8 mouse cellular contexts compared by ENCODE assay signal in the genomic region with DNA sequence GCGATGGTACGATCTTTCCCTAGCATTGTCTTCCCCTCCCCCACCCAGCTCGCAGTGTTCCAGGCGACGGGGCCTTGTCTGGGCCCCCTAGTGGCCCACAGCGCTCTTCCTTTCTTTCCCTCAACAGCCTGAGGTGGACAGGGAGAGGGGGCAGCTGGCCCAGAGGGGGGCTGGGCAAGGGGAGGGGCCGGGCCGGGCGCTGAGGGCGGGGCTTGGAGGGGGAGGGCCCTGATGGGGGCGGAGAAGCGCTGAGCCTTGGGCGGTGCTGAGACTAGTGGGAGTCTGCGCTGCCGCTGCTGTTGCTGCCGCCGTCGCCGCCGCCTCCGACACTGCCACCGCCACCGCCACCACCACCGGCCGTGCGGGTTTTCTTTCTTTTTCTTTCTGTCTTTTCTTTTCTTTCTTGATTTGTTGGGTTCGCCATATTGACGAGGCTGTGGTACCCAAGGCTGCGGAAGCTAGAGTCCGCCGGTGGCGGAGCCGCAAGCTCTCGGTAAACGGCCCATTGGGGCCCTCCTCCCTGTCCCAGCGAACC. TPM values are rescaled to one million over a fixed set of nuclear protein-coding genes. Genes with fewer than 3 reads are reported as not detected.
DNase-seq lines count a peak whose midpoint lies in the region; ATAC-seq and TF ChIP-seq lines count a peak whose summit lies in the region.

A gene (plus strand): TSS at position 258 of the 535 bp plus-strand sequence.

- peak within 1 kb of the TSS; percentile 55 for H3K4me2 ChIP-seq in embryonic facial prominence, embryonic 14.5 days (ENCODE audit: low read depth, low read length)
- H3K4me2 ChIP-seq in heart, embryonic 12.5 days, result peak within 1 kb of the TSS; percentile 62
- peak within 1 kb of the TSS; percentile 50 for H3K4me2 ChIP-seq in kidney, embryonic 16.5 days (replicated peaks; ENCODE audit: low read depth, low read length)
- peak within 1 kb of the TSS; percentile 75 for H3K4me2 ChIP-seq in liver, postnatal 0 days (ENCODE audit: low read depth, low read length)
- H3K4me2 ChIP-seq in neural tube, embryonic 14.5 days (ENCODE audit: low read depth, low read length), result peak within 1 kb of the TSS; percentile 40; the same call in 1 of the 2 replicates

- peak; percentile 88 for DNase-seq in A20 (ENCODE audit: low read depth, low spot score)
- peak; percentile 85 for DNase-seq in T-cell, adult 2 months (ENCODE audit: low spot score)
- DNase-seq in embryonic facial prominence, embryonic 14.5 days (ENCODE audit: low spot score), result peak; percentile 94
- peak; percentile 93 for DNase-seq in liver, postnatal 0 days
- DNase-seq in thymus, postnatal 36 days, result peak; percentile 78 to 84

- no peaks in the 10 kb centered on the region for H3K4me1 ChIP-seq in embryonic facial prominence, embryonic 14.5 days (ENCODE audit: control insufficient read depth, insufficient read depth, low read length)
- no peaks in the 10 kb centered on the region for H3K4me1 ChIP-seq in heart, embryonic 12.5 days (replicated peaks)
- 0 out of 2 replicates have a peak, but pooled peaks cover 2% of the 10 kb centered on the region for H3K4me1 ChIP-seq in kidney, embryonic 16.5 days (ENCODE audit: insufficient read depth, low read length)
- H3K4me1 ChIP-seq in liver, postnatal 0 days (ENCODE audit: insufficient read depth), result no peaks in the 10 kb centered on the region
- no peaks in the 10 kb centered on the region for H3K4me1 ChIP-seq in neural tube, embryonic 14.5 days (ENCODE audit: control insufficient read depth, insufficient read depth, low read length)

- WGBS in embryonic facial prominence, embryonic 14.5 days, result 12% methylated on average over 14 of the region's 36 CpGs
- 15% methylated on average over 36 of the region's 36 CpGs for WGBS in heart, embryonic 12.5 days
- WGBS in kidney, embryonic 16.5 days, result 21% methylated on average over 31 of the region's 36 CpGs
- WGBS in liver, postnatal 0 days (ENCODE audit: insufficient replicate concordance), result 15% methylated on average over 26 of the region's 36 CpGs
- 17% methylated on average over 17 of the region's 36 CpGs for WGBS in neural tube, embryonic 14.5 days

- TF ChIP-seq CTCF in liver, postnatal 0 days (IDR thresholded peaks at IDR 0.05; ENCODE audit: low read depth), result peak; percentile 80

- ATAC-seq in embryonic facial prominence, embryonic 14.5 days (ENCODE audit: low read depth), result peak; percentile 92
- ATAC-seq in heart, embryonic 12.5 days (ENCODE audit: insufficient number of reproducible peaks, low FRiP score), result peak; percentile 93
- ATAC-seq in kidney, embryonic 16.5 days (ENCODE audit: low FRiP score, low TSS enrichment), result peak; percentile 94
- peak; percentile 85 for ATAC-seq in liver, postnatal 0 days
- ATAC-seq in neural tube, embryonic 14.5 days (ENCODE audit: low read depth), result peak; percentile 92

- peak within 1 kb of the TSS; percentile 94 for H3K27ac ChIP-seq in embryonic facial prominence, embryonic 14.5 days (replicated peaks; ENCODE audit: low read depth, low read length)
- H3K27ac ChIP-seq in heart, embryonic 12.5 days (ENCODE audit: poor library complexity, severe bottlenecking), result peak within 1 kb of the TSS; percentile 98
- H3K27ac ChIP-seq in kidney, embryonic 16.5 days (ENCODE audit: low read length), result peak within 1 kb of the TSS; percentile 94
- H3K27ac ChIP-seq in liver, postnatal 0 days (ENCODE audit: low read depth), result peak within 1 kb of the TSS; percentile 98
- H3K27ac ChIP-seq in neural tube, embryonic 14.5 days (ENCODE audit: low read depth, low read length), result peak within 1 kb of the TSS; percentile 92

- H3K27me3 ChIP-seq in embryonic facial prominence, embryonic 14.5 days (replicated peaks; ENCODE audit: control insufficient read depth, insufficient read depth, low read length), result peaks cover 11% of the 10 kb centered on the region; the same call in 1 of the 2 replicates
- peaks cover 20% of the 10 kb centered on the region for H3K27me3 ChIP-seq in heart, embryonic 12.5 days (replicated peaks)
- H3K27me3 ChIP-seq in kidney, embryonic 16.5 days (ENCODE audit: insufficient read depth, low read length), result peaks cover 4% of the 10 kb centered on the region
- no peaks in the 10 kb centered on the region; the same call in 1 of the 2 replicates for H3K27me3 ChIP-seq in liver, postnatal 0 days (ENCODE audit: insufficient read depth, low read length)
- H3K27me3 ChIP-seq in neural tube, embryonic 14.5 days (ENCODE audit: control insufficient read depth, insufficient read depth, low read length), result no peaks in the 10 kb centered on the region

- H3K9ac ChIP-seq in embryonic facial prominence, embryonic 14.5 days (ENCODE audit: low read depth, low read length), result peak within 1 kb of the TSS; percentile 88
- H3K9ac ChIP-seq in heart, embryonic 12.5 days, result peak within 1 kb of the TSS; percentile 97
- peak within 1 kb of the TSS; percentile 85 for H3K9ac ChIP-seq in kidney, embryonic 16.5 days (replicated peaks; ENCODE audit: low read length)
- H3K9ac ChIP-seq in liver, postnatal 0 days (replicated peaks), result peak within 1 kb of the TSS; percentile 81
- H3K9ac ChIP-seq in neural tube, embryonic 14.5 days (replicated peaks; ENCODE audit: low read depth, low read length), result peak within 1 kb of the TSS; percentile 78

- H3K4me3 ChIP-seq in embryonic facial prominence, embryonic 14.5 days (ENCODE audit: low read depth, low read length), result peak within 1 kb of the TSS; percentile 70
- H3K4me3 ChIP-seq in heart, embryonic 12.5 days, result peak within 1 kb of the TSS; percentile 93
- H3K4me3 ChIP-seq in kidney, embryonic 16.5 days (ENCODE audit: low read length), result peak within 1 kb of the TSS; percentile 74
- H3K4me3 ChIP-seq in liver, postnatal 0 days (ENCODE audit: low read depth, low read length), result peak within 1 kb of the TSS; percentile 75
- H3K4me3 ChIP-seq in neural tube, embryonic 14.5 days (ENCODE audit: low read depth, low read length), result peak within 1 kb of the TSS; percentile 62

- no peaks in the 10 kb centered on the region for H3K36me3 ChIP-seq in embryonic facial prominence, embryonic 14.5 days (ENCODE audit: control insufficient read depth, insufficient read depth, low read length)
- H3K36me3 ChIP-seq in heart, embryonic 12.5 days, result no peaks in the 10 kb centered on the region
- no peaks in the 10 kb centered on the region for H3K36me3 ChIP-seq in kidney, embryonic 16.5 days (ENCODE audit: insufficient read depth, low read length)
- H3K36me3 ChIP-seq in liver, postnatal 0 days (replicated peaks; ENCODE audit: insufficient read depth, low read length), result no peaks in the 10 kb centered on the region
- no peaks in the 10 kb centered on the region for H3K36me3 ChIP-seq in neural tube, embryonic 14.5 days (ENCODE audit: control insufficient read depth, insufficient read depth, low read length)

- TF ChIP-seq EP300 in liver, postnatal 0 days (IDR thresholded peaks at IDR 0.05; ENCODE audit: low read depth), result no peak

- H3K9me3 ChIP-seq in embryonic facial prominence, embryonic 14.5 days (ENCODE audit: control insufficient read depth, low read length), result no peaks in the 10 kb centered on the region
- H3K9me3 ChIP-seq in heart, embryonic 12.5 days (replicated peaks), result peaks cover 10% of the 10 kb centered on the region; the same call in 1 of the 2 replicates
- 0 out of 2 replicates have a peak, but pooled peaks cover 4% of the 10 kb centered on the region for H3K9me3 ChIP-seq in kidney, embryonic 16.5 days (ENCODE audit: low read length)
- H3K9me3 ChIP-seq in liver, postnatal 0 days (ENCODE audit: low read length), result no peaks in the 10 kb centered on the region
- no peaks in the 10 kb centered on the region for H3K9me3 ChIP-seq in neural tube, embryonic 14.5 days (ENCODE audit: control insufficient read depth, low read length)

RNA-seq across cellular contexts. Expression of the gene that starts here (rescaled TPM):
- 54.5 and 58.9 TPM in 2 replicates for polyA plus RNA-seq in embryonic facial prominence, embryonic 14.5 days (2014; fragmentation: Nextera tagmentation; extraction: Ambion mirVana)
- polyA plus RNA-seq in heart, embryonic 12.5 days (2016; fragmentation: Nextera tagmentation; extraction: Ambion mirVana), result 50.8 and 53.2 TPM in 2 replicates
- 28.5 and 31.3 TPM in 2 replicates for polyA plus RNA-seq in kidney, embryonic 16.5 days (2015; fragmentation: Nextera tagmentation; extraction: Ambion mirVana)
- polyA plus RNA-seq in liver, postnatal 0 days (2015; fragmentation: Nextera tagmentation; extraction: Ambion mirVana), result 8.4 and 10.8 TPM in 2 replicates
- polyA plus RNA-seq in neural tube, embryonic 14.5 days (2014; fragmentation: Nextera tagmentation; extraction: Ambion mirVana), result 84.6 and 108 TPM in 2 replicates

Comparison
In these comparisons a context has a peak if more than half of its experiments do, and no peak if none do; other contexts are left out.
1. Peak in every context shown above with its lines: DNase-seq, ATAC-seq, H3K4me3 ChIP-seq and H3K27ac ChIP-seq.